Mouse (Mus musculus): ENCODE results near the gene Parn. TPM values are rescaled to one million over a fixed set of nuclear protein-coding genes. Genes with fewer than 3 reads are reported as not detected.
"Not testable (repeated sequence)": the region's sequence is repeated elsewhere in the genome, so short reads cannot be mapped to it uniquely, and the experiment has no call there.

The Parn gene
- total RNA-seq (2015) (18.8 TPM in 2 replicates), total RNA-seq (2017) (45.0 and 69.4 TPM in 2 replicates)

DNA sequence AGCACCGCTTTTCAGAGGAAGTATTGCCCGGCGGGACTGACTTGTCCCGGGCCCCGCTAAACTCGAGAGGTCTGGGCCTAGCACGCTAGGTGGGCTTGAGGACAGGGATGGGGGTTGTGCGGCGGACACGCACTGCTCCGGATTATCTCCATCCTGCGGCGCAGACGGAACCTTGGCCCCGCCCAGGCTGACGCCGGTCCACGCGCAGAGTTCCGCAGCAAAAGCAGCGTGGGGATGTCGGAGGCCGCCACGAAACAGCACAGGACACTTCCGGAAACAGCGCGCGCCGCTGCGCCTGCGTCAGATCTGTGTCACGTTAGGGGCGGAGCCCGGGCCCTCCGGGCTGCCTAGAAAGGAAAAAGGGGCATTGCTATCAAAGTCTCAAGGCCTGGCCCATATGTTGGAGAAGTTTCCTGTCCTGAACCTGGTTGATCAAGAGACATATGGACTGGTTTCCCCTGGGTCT, at the start of gene Parn:
Parn (minus strand) TSS at position 293 of the 466 bp plus-strand sequence.
- ATAC-seq (replicated peaks; ENCODE audit: poor library complexity): peak; percentile 70

- peak; percentile 92 for ATAC-seq (replicated peaks; ENCODE audit: poor library complexity)
Observed at GRCm38 (mm10) chr16:13716821-13717553, 49.0 kb upstream of the Parn start.

DNA sequence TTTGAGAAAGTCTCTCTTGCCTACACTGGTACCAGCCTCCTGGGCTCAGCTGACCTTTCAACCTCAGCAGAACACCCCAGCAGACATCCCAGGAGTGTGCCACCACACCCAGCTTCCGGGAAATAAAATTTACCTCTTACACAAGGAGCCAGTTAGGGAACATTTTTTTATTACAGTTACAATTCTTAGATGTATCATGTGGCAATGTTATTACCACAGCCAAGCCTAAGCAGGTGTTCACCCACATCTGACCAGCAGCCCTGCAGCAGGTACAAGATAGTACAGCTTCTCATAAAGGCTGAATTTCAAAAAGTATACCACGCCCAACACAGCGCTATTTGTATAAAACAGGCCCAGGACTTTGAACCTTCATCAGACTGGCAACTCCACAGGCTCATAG, 46.9 kb upstream of the Parn start:
- no peak for ATAC-seq (replicated peaks; ENCODE audit: poor library complexity)

- no peak for ATAC-seq (replicated peaks; ENCODE audit: poor library complexity)
Observed at GRCm38 (mm10) chr16:13704676-13705075, 36.7 kb upstream of the Parn start.

DNA sequence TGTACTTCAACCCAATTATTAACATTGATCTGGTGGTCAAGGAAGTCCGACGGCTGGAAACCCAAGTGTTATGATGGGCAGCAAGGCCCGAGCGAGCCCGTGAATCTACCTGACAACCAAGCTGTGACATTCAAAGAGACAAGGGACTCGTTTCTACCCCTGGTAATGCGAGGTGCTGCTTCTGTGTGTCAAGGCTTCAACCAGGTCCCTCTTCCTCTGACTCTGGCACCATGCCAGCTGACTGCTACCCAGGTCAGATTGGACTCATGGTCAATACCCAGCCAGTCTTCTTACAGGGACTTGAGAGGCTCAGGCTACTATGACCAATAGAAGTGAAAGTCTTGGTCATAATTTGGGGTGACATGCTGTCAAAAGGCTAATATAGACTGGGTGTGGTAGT, 34.2 kb upstream of the Parn start:
- no peak for ATAC-seq (replicated peaks; ENCODE audit: poor library complexity)

GRCm38 (mm10) chr16:13698998-13699397, 31.0 kb upstream of the Parn start:
- ATAC-seq (replicated peaks; ENCODE audit: poor library complexity): peak; percentile 72

DNA sequence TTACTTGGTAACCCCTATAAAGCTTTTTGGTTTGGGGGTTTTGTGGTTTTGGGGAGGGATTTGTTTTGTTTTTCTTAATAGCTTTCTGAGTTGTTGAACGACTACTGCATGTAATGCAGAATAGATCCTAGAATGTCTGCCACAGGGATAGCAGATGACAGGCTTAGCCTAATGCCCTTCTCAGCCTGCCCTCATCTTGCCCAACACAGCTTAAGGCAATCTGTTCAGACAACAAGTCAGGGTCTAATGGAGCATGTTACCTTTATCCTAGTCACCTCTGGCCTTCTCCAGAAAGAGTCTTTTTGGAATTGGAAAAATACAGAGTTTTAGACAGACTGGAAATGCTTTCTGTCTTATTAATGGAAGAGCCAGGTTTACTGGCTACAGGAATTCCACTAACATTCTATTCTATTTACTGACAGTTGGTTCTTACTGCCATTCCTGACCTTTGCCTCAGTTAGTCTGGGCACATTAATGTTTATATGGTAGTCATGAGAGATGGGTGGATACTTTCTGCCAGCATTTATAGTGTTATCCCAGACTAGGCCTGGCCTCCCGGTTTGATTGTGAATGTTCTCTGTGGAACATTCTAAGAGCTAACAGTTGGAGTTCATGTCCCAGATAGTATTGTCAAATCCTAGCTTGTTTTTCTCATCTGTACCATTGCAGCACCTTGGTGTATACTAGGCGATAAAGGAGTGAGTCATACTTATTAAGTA, 10.8 kb upstream of the Parn start:
- ATAC-seq (replicated peaks; ENCODE audit: poor library complexity): no peak

- no peak for ATAC-seq (replicated peaks; ENCODE audit: poor library complexity)
Observed at GRCm38 (mm10) chr16:13674511-13674910, 6.5 kb upstream of the Parn start.

GRCm38 (mm10) chr16:13673114-13673513, 5.1 kb upstream of the Parn start:
- no peak for ATAC-seq (replicated peaks; ENCODE audit: poor library complexity)

GRCm38 (mm10) chr16:13672386-13672898, 4.5 kb upstream of the Parn start:
- peak; percentile 60 for ATAC-seq (replicated peaks; ENCODE audit: poor library complexity)

DNA sequence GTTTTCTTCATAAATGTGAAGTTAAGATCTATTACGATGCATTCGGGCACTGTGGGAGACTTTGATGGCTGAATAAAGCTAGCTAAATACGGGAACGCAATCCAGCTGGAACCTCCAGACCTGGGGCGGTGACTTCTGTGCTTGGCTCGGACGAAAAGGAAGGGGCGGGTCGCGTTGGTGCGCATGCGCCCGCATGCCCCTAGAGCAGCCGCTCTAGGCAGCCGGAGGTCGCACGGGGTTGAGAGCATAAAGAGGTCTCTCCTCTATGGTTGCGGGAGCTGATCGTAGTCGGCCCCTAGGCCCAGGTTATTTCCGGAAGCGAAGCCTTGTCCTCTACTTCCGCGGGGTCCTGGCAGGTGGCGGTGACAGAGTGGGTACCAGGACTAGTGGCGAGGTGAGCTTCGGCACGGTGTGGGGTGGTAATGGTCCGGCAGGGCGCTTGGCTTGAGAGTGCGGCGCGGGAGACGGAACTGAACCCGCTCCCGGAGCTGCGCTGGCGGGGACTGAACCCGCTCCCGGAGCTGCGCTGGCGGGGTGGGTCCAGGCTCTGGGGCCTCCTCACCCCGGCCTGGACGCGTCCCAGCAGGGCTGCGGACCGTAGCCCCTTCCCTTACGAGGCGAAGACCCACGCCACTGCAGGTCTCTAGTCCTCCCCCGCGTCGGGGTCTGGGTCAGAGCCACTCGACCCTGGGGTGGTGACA, 3.9 kb upstream of the Parn start, which contains the start of the genes Bfar and 3110001I22Rik:
Bfar (plus strand) TSS at position 174 of the 701 bp plus-strand sequence.
3110001I22Rik (plus strand) TSS at position 245 of the 701 bp plus-strand sequence.
- peak; percentile 64 for ATAC-seq (replicated peaks; ENCODE audit: poor library complexity)

GRCm38 (mm10) chr16:13670896-13671295, 2.9 kb upstream of the Parn start:
- not testable (repeated sequence) for ATAC-seq (replicated peaks; ENCODE audit: poor library complexity)

- ATAC-seq (replicated peaks; ENCODE audit: poor library complexity): no peak
Observed at GRCm38 (mm10) chr16:13669282-13669681, 1.3 kb upstream of the Parn start.

DNA sequence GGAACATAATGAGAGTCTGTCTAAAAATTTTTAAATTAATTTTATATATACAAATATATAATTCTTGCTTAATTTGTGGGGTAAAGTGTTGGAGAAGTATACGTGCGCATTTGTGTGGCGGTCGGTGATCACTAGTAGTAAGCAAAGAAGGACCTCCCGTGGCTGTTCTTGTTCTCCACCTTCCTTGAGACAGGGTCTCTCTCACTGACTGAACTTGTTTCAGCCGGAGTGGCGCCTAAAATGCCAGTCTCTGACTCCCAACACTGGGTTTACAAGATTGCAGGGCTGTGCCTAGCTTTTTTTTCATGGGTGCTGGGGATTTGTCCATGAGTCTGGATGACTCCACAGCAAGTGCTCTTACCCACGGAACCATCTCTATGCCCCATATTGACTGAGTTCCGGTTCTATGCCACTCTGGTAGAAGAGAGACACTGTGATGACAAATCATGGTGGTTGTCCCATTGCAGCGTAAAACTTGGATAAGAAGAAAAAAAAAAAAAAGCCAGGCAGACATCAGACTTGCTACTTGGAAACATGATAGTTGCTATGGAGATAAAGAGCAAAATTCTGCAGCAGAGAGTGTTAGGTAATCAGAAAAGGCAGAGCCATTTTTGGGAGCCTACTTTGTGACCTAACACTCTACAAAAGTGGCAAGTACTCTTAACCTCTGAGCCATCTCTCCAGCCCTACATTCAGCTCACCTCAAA, 585 bp upstream of the Parn start:
- ATAC-seq (replicated peaks; ENCODE audit: poor library complexity): peak; percentile 5; the same call in 1 of the 2 replicates

DNA sequence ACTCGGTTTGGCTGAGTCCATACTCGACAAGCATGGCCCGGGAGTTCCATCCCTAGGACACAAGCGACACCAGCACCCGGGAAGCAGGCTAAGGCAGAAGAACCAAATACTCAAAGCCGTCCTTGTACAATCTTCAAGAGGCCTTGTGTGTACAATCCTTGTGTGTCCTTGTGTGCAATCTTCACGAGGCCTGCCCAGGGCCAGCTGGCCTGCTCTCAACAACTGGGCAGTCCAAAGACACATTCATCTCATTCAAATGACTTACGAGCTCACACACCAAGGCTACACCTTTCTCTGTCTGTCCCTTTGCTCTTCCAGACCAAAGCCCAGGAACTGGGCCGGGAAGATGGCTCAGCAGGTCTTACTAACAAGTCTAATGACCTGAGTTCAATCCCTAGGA, 7.2 kb downstream of the Parn start:
- no peak for ATAC-seq (replicated peaks; ENCODE audit: poor library complexity)

DNA sequence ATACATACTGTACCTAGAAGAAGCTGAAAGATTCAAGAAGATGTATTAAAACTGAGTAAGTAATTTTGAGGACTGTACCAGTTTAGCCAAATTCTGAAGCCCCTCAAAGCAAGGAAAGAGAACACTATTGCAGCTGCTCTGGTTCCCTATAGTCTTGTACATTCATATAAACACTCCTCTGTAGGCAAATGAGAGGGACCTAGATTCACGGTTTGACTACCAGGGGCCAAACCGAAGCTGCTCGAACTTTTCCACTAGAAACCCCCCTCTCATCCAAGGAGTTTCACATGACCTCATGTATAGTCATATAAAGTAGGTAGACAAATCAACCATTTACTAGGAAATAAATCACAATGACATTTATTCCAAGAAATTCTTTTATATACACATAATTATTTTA, 9.1 kb downstream of the Parn start:
- no peak for ATAC-seq (replicated peaks; ENCODE audit: poor library complexity)

GRCm38 (mm10) chr16:13645930-13646329, 22.0 kb downstream of the Parn start:
- no peak for ATAC-seq (replicated peaks; ENCODE audit: poor library complexity)

- 0 out of 2 replicates have a peak, but pooled peaks have one; percentile 29 for ATAC-seq (replicated peaks; ENCODE audit: poor library complexity)
Observed at GRCm38 (mm10) chr16:13644474-13644873, 23.5 kb downstream of the Parn start.

- 0 out of 2 replicates have a peak, but pooled peaks have one; percentile 34 for ATAC-seq (replicated peaks; ENCODE audit: poor library complexity)
Observed at GRCm38 (mm10) chr16:13640064-13640463, 27.9 kb downstream of the Parn start.

DNA sequence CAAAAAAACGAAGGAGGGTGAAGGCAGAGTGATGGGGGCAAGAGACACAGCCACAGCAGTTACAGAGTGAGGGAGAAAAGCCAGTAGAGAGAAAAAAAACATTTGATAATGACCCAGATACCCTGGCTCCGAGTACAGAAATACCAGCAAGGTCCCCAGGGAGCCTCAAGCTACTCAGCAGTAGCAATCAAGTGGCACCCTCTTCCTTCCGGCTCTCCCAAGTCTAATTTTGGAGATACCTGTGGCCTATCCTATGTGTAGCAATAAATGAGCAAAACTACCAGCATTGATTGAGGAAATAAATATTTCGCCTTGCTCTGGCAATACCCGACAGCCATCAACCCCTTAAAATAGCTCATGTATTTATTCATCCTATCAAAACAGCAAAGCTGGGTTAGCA, 28.5 kb downstream of the Parn start:
- ATAC-seq (replicated peaks; ENCODE audit: poor library complexity): no peak

Measured in megakaryocyte progenitor cell, adult 5-6 weeks (primary cell).